Mouse (Mus musculus) gastrocnemius, postnatal 25 days (tissue): ENCODE data around the gene Sipa1. TPM values are rescaled to one million over a fixed set of nuclear protein-coding genes. Genes with fewer than 3 reads are reported as not detected.
"Not testable (repeated sequence)": the region's sequence is repeated elsewhere in the genome, so short reads cannot be mapped to it uniquely, and the experiment has no call there.

Experiments used
- DNase-seq: peaks from one replicate; pipeline ENCODE4 v3.0.0; 2022
- total RNA-seq, 2 experiments: library from RNA; stranded (reverse); gene quantifications; 1 replicate in 1 of 2; 2 replicates in 1 of 2; pipeline ENCODE4 v1.2.3; 2021

Gene Sipa1
- total RNA-seq, 2 experiments from 2014 or later, result 10.0 to 11.5 TPM

DNA sequence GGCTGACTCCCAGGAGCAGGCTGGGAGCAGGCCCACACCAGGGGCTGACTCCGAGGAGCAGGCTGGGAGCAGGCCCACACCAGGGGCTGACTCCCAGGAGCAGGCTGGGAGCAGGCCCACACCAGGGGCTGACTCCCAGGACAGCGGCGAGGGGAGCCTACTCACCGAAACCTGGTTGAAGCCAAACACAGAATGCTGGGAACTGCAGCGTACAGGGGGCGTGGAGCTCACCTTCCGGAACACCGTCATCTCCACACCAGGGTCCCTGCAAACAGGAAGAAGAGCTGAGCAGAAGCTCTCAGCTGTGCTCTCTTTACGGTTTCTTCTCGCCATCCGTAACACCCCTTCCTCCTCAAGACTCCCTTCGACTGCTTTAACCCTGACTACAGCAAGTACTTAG lies 23.4 kb upstream of the Sipa1 start:
- DNase-seq, result not testable (repeated sequence)

- DNase-seq, result no peak
Measured at GRCm38 (mm10) chr19:5686437-5686836, 22.9 kb upstream of the Sipa1 start.

DNA sequence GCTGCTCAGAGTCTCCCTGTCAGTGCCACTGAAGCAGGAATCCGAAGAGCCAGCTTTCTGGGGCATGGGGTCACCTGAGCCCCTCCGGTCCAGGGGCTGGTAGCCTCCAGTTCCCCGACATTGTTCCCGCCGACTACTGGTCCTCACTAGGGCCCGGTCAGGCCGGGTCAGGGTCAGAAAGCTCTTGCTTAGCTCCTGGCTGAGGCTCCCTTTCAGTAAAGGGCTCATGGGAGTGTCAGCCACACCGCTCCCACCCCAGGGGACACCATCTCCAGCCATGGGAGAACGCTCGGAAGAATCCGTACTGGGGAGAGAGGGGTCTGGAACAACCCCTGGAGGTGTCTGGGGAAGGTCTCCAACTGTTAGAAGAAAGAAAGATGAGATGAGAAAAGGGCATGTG lies 22.4 kb upstream of the Sipa1 start:
- no peak for DNase-seq

GRCm38 (mm10) chr19:5685431-5685830 lies 21.9 kb upstream of the Sipa1 start:
- DNase-seq, result no peak

GRCm38 (mm10) chr19:5684985-5685384 lies 21.5 kb upstream of the Sipa1 start:
- no peak for DNase-seq

DNA sequence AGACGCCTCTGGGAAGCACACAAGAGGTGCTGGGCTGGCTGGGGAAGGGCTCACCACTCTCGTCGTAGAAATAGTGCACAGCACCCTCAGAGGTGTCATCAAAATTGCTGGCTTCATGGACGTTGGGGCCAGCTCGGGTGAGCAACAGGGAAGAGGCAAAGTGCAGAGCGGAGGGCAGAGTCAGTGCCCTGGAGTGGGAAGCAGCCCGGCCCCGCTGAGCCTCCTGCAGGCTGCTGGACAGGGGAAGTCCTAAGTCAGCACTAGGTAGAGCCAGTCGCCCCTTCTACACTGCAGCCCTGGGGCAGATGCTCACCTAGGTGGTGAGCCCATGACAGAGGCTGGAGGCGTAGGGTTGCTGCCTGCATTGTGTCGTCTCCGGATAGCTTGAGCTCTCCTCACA lies 20.7 kb upstream of the Sipa1 start:
- no peak for DNase-seq

DNA sequence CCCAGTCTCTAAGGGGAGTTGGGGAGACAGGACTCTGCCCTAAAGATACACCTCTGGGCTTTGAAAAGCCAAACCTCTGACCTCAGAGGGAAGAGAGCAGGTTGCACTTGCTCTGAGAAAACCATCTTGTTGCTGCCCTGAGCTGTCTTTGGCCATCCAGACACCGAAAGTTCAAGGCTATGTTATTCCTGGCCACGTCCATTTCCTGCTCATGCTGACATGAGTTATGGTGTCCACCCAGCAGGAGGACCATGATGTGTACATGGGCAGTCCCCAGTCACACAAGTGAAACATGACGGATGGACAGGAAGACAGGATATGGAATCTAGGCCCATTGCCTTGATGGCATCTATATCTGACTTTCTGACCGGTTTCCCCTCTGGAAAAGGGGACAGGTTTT lies 16.9 kb upstream of the Sipa1 start:
- no peak for DNase-seq

DNA sequence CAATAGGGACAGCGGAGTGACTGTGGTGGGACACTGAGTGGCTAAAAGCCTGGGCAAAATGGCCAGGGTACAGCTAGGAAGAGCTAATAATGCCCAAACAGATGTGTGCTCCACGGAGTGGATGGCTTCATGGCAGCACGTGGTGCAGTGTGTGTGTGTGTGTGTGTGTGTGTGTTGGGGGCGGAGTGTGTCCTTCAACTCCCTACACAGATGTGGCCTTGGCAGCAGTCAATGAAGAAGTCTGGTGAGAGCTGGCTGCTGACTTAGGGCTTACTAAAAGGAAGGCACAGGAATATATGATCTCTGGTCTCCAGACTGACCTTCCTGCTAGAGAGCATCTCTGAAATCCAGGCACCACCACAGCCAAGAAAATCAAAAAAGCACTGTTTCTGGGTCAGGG lies 4.9 kb upstream of the Sipa1 start:
- DNase-seq, result no peak

GRCm38 (mm10) chr19:5666386-5666785 lies 2.9 kb upstream of the Sipa1 start:
- no peak for DNase-seq

- DNase-seq, result no peak
Measured at GRCm38 (mm10) chr19:5665465-5665864, 2.0 kb upstream of the Sipa1 start.

GRCm38 (mm10) chr19:5664669-5665257 lies 1.3 kb upstream of the Sipa1 start:
- no peak for DNase-seq

GRCm38 (mm10) chr19:5662310-5662709 lies 1.2 kb downstream of the Sipa1 start:
- DNase-seq, result no peak

- DNase-seq, result peak; percentile 53
Measured at GRCm38 (mm10) chr19:5660942-5661751, 2.4 kb downstream of the Sipa1 start.

- no peak for DNase-seq
Measured at GRCm38 (mm10) chr19:5654720-5655298, 8.7 kb downstream of the Sipa1 start.

- DNase-seq, result no peak
Measured at GRCm38 (mm10) chr19:5653969-5654719, 9.4 kb downstream of the Sipa1 start.

DNA sequence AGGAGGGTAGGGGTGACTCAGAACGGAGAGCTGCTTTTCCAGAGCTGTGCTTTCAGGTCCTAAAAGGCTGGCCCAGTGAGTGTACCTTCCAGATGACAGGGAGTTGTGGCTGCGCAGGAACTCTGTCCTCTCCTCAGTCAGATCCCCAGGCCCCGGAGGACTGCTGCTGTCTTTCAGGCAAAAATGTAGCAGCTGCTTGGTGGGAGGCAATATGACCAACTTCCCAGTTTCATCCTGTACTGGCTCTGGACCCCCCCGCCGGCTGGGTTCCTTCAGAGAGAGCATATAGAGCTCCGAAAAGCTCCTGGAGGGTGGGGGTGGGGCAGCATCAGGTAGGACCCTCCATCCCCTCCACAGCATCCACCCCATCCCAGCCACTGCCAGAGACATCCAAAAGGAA lies 10.9 kb downstream of the Sipa1 start:
- DNase-seq, result peak; percentile 5

DNA sequence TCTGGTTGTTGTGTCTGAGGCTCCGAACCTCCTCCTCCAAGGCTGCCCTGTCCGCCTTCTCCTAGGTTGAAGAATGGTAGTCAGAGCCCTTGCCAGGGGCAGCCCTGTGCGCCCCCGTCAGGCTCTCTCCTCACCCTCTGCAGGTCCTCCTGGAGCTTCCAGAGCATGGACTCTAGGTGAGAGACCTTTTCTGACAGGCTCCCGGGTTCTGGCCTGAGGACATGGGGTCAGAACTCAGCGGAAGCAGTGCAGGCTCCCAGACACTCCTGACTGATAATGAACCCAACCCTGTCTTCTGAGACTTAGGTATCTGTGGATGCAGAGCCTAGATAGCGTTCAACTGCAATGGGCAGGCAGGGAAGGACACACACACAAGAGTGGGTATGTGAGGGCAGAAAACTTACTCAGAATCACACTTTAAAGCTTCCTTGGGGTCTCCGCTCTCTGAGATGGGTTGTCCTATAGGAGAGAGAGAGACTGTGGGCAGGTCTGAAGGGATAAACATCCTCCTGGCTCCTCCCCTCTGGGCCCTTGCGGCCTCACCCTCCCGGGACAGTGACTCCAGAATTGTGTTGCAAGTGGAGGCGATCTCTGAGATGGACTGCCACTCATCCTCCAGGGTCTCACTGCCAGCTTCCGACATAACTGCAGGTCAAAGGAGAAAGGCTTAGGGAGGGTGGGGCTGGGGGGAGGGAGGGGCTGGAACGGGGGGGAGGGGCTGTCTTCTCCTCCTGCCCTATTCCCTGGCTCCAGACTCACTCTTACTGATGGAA lies 11.8 kb downstream of the Sipa1 start:
- DNase-seq, result no peak

DNA sequence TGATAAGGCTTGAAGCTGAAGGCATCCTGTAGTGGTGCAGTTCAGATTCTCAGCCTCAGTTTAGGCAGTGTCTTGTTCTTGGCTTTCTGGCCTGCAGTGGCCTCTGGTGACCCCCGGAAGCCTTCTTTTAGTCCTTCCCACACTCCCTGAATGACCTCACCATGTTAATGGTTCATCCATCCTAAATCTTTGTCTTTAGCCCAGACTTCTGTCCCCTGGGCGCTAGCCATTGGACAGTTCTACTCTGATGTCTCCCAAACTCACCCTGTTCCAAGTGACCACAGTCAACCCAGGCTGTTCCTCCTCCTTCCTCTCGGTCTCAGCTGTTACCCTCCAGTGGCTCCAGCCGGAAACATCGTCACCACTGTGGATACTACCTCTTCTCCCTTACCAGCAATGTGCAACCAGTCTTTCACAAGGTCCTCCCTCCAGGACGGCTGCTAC lies 14.2 kb downstream of the Sipa1 start:
- peak; percentile 77 for DNase-seq

- DNase-seq, result peak; percentile 86
Measured at GRCm38 (mm10) chr19:5648401-5649297, 14.9 kb downstream of the Sipa1 start.

GRCm38 (mm10) chr19:5647791-5648190 lies 15.7 kb downstream of the Sipa1 start:
- no peak for DNase-seq
